Mouse (Mus musculus) midbrain, embryonic 12.5 days (tissue): ENCODE results near the gene Gad2. TPM values are rescaled to one million over a fixed set of nuclear protein-coding genes. Genes with fewer than 3 reads are reported as not detected.
"Not testable (repeated sequence)": the region's sequence is repeated elsewhere in the genome, so short reads cannot be mapped to it uniquely, and the experiment has no call there.

ENCODE experiments used
- ATAC-seq: fragments of 200-750 bp; cut with Nextera tagmentation; 2 replicates; pipeline ENCODE4 v1.8.0; 2017; ENCODE audit warnings: low read depth, moderate TSS enrichment, moderate library complexity; ENCODE audit not compliant: low FRiP score
- H3K27ac ChIP-seq: fragments of 300-500 bp; sonication (generic); replicated peaks from 2 replicates; pipeline ENCODE4 v1.5.1; 2016; ENCODE audit warnings: mild to moderate bottlenecking
- H3K27me3 ChIP-seq: fragments of 300-500 bp; sonication (generic); 2 replicates; pipeline ENCODE4 v1.6.1; 2016; ENCODE audit warnings: mild to moderate bottlenecking
- H3K36me3 ChIP-seq: fragments of 300-500 bp; sonication (generic); 2 replicates; pipeline ENCODE4 v1.6.1; 2016
- H3K4me1 ChIP-seq: fragments of 300-500 bp; sonication (generic); 2 replicates; pipeline ENCODE4 v1.6.1; 2016
- H3K4me2 ChIP-seq: fragments of 300-500 bp; sonication (generic); replicated peaks from 2 replicates; pipeline ENCODE4 v1.6.1; 2016; ENCODE audit warnings: mild to moderate bottlenecking, moderate library complexity
- H3K4me3 ChIP-seq: fragments of 300-500 bp; sonication (generic); 2 replicates; pipeline ENCODE4 v1.5.1; 2016; ENCODE audit warnings: mild to moderate bottlenecking
- H3K9ac ChIP-seq: fragments of 300-500 bp; sonication (generic); replicated peaks from 2 replicates; pipeline ENCODE4 v1.6.1; 2016; ENCODE audit warnings: mild to moderate bottlenecking, moderate library complexity
- H3K9me3 ChIP-seq: fragments of 300-500 bp; sonication (generic); 2 replicates; pipeline ENCODE4 v1.6.1; 2016; ENCODE audit warnings: mild to moderate bottlenecking
- WGBS: fragments of 180-500 bp; shearing (Covaris S2); methylation state at CpG from one replicate; pipeline ENCODE4 v1.1.7; 2016; 5-methylcytosine and 5-hydroxymethylcytosine counted together
- polyA plus RNA-seq: library from polyadenylated mRNA; unstranded; fragments of >200 nt; fragmentation: Nextera tagmentation; extraction: Ambion mirVana; gene quantifications from 2 replicates; pipeline ENCODE4 v1.2.1, GENCODE M21; 2016

The Gad2 gene
- 54.3 and 66.1 TPM in 2 replicates for polyA plus RNA-seq

DNA sequence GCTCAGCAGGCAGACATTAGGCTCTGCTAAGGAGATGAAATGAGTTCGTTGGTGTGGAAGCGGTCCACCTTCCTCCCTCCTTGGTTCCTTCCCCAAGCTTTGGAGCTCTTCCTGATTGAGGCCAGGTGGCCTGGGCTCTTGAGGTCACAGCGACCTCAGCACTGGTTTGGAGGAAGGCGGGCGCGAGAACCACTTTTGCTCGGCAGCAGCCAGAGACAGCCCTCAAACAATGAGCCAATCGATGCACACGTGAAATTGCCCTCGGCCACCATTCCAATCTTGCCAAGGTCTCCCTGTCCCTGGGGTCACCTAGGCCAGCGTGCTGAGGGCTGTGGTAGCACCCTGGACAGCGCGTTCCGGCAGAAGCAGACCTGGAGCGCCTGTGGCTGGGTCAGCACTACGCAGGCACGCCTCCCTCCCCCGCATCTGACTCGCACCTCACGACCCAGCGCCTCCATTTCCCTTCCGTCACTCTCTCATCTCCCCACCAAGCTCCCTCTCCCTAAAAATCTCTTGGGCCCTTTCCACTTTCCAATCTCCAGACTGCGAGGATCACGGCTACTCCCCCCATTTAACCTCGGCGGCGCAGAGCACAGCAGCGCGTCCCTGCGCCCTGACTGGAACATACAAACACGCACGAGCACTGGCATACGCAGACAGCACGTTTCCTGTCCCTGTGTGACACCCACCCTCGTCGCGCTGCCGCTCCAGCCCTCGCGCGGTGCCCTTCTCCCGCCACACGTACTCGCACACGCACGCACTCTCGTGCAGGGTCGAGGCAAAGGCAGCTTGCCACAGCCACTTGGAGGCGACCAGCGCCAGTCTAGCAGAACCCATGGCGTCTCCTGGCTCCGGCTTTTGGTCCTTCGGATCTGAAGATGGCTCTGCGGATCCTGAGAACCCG, at the start of gene Gad2:
TSS of gene Gad2 (plus strand) at position 378 of the 904 bp plus-strand sequence.
- peak within 1 kb of the TSS; percentile 67 for H3K4me2 ChIP-seq
- H3K27ac ChIP-seq = peak within 1 kb of the TSS; percentile 88
- no peaks in the 10 kb centered on the region for H3K36me3 ChIP-seq
- peaks cover 49% of the 10 kb centered on the region for H3K4me1 ChIP-seq
- H3K27me3 ChIP-seq = peaks cover 90% of the 10 kb centered on the region
- no peaks in the 10 kb centered on the region for H3K9me3 ChIP-seq
- H3K4me3 ChIP-seq = peak within 1 kb of the TSS; percentile 47
- ATAC-seq = peak; percentile 78
- WGBS = under 1% methylated on average over 47 of the region's 55 CpGs
- H3K9ac ChIP-seq = peak within 1 kb of the TSS; percentile 69

DNA sequence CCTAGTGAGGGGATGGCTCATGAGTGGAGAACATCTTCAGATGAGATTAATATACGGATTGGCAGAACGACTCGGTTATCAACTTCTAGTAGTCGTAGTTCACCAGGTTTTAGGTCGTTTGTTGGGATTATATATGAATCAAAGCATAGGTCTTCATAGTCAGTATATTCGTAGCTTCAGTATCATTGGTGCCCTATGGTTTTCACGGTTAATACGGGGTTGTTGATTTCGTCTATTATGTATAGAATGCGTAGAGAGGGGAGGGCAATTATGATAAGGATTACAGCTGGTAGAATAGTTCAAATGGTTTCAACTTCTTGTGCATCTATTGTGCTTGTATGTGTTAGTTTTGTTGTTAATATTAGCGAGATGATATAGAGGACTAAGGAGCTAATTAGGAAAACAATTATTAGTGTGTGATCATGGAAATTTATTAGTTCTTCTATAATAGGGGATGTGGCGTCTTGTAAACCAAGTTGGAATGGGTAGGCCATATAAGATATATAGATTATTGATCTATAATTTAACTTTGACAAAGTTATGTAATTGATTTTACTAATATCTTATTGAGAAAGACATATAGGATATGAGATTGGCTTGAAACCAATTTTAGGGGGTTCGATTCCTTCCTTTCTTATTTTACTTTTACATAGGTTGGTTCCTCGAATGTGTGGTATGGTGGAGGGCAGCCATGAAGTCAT, 34.4 kb upstream of the Gad2 start:
- ATAC-seq = peak; percentile 85
- H3K9me3 ChIP-seq, H3K36me3 ChIP-seq, H3K4me2 ChIP-seq, H3K27ac ChIP-seq, H3K27me3 ChIP-seq, H3K9ac ChIP-seq, H3K4me1 ChIP-seq, H3K4me3 ChIP-seq: not testable (repeated sequence)
- whole genome bisulfite sequencing = 87% methylated on average over 14 of the region's 14 CpGs

DNA sequence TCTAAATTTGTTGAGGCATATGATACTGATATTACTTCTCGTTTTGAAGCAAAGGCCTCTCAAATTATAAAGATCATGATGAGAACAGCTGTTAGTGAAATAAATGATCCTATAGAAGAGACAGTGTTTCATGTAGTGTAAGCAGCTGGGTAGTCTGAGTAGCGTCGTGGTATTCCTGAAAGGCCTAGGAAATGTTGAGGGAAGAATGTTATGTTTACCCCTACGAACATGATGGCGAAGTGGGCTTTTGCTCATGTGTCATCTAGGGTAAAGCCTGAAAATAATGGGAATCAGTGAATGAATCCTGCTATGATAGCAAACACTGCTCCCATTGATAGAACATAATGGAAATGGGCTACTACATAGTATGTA, 33.8 kb upstream of the Gad2 start:
- not testable (repeated sequence) for H3K27me3 ChIP-seq
- WGBS = 87% methylated on average over 5 of the region's 5 CpGs

DNA sequence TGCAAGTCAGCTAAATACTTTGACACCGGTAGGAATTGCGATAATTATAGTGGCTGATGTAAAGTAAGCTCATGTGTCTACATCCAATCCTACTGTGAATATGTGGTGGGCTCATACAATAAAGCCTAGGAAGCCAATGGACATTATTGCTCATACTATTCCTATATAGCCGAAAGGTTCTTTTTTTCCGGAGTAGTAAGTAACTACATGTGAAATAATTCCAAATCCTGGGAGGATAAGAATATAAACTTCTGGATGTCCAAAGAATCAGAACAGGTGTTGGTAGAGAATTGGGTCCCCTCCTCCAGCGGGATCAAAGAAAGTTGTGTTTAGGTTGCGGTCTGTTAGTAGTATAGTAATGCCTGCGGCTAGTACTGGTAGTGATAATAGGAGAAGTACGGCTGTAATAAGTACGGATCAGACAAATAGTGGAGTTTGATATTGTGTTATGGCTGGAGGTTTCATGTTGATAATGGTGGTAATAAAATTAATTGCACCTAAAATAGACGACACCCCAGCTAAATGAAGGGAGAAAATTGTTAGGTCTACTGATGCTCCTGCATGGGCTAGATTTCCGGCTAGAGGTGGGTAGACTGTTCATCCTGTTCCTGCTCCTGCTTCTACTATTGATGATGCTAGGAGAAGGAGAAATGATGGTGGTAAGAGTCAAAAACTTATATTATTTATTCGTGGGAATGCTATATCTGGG, 33.2 kb upstream of the Gad2 start:
- not testable (repeated sequence) for H3K36me3 ChIP-seq, H3K4me1 ChIP-seq, H3K27me3 ChIP-seq, H3K9ac ChIP-seq, H3K27ac ChIP-seq, H3K9me3 ChIP-seq, H3K4me2 ChIP-seq, H3K4me3 ChIP-seq
- ATAC-seq = peak; percentile 94
- 75% methylated on average over 12 of the region's 12 CpGs for WGBS

More for the DNA sequence above, 33.8 kb upstream of the Gad2 start:
- not testable (repeated sequence) for H3K4me3 ChIP-seq, H3K36me3 ChIP-seq, H3K4me2 ChIP-seq, H3K27ac ChIP-seq, H3K4me1 ChIP-seq, H3K9me3 ChIP-seq, H3K9ac ChIP-seq
- ATAC-seq = peak; percentile 42

DNA sequence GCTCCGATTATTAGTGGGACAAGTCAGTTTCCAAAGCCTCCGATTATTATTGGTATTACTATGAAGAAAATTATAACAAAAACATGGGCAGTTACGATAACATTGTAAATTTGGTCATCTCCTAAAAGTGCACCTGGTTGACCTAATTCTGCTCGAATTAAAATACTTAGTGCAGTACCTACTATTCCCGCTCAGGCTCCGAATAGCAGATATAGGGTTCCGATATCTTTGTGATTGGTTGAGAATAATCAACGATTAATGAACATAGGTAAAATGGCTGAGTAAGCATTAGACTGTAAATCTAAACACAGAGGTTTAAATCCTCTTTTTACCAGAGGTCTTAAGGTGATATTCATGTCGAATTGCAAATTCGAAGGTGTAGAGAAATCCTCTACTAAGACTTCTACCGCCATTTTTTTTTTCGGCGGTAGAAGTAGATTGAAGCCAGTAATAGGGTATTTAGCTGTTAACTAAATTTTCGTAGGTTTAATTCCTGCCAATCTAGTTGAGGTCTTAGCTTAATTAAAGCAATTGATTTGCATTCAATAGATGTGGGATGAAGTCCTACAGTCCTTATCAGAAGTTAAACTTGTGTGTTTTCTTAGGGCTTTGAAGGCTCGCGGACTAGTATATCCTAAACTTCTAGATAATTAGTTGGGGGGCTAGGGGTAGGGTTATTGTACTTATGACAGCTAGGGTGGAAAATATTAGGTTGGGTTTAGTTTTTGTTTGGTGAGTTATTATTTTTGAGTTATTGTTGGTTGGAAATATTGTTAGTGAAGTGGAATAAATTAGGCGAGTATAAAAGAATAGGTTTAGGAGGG, 32.4 kb upstream of the Gad2 start:
- not testable (repeated sequence) for H3K4me1 ChIP-seq, H3K27ac ChIP-seq, H3K9me3 ChIP-seq, H3K4me3 ChIP-seq, H3K36me3 ChIP-seq, H3K9ac ChIP-seq, H3K4me2 ChIP-seq, H3K27me3 ChIP-seq
- peak; percentile 92 for ATAC-seq
- WGBS = 90% methylated on average over 17 of the region's 17 CpGs

DNA sequence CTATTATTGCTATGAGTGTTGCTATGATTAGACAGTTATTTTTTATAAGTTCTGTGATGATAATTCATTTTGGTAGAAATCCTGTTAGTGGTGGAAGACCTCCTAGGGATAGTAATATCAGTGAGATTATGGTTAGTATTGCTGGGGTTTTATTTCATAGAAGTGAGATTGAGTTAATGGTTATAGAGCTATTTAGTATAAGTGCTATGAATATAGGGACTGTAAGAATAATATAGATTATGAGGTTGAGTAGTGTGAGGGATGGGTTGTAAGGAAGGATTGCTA, 31.9 kb upstream of the Gad2 start:
- H3K27me3 ChIP-seq = no peaks in the 10 kb centered on the region
- ATAC-seq = no peak

DNA sequence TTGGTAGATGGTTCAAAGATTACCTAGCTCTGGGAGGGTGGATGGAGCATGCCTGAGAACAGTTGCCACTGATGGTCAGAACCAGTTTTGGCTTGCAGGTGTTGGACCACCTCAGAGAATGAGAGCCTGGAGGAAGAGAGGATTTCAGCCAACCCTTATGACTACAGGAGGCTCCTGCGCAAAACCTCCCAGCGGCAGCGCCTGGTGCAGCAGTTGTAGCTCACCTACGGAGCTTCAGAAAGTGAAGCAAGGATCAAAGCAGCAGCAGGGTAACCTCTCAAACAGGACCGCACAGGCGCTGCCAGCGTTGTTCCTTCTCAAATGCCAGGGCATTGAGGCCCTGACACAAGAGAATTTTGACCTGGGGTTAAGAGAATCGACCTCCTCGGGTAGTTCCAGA, 4.1 kb upstream of the Gad2 start:
- H3K4me1 ChIP-seq = peaks cover 37% of the 10 kb centered on the region
- H3K9me3 ChIP-seq = no peaks in the 10 kb centered on the region
- no peak for ATAC-seq
- H3K27me3 ChIP-seq = peaks cover 63% of the 10 kb centered on the region
- no peak overlapping the region for H3K27ac ChIP-seq
- H3K4me3 ChIP-seq = no peak overlapping the region
- no peak overlapping the region for H3K9ac ChIP-seq
- no peaks in the 10 kb centered on the region for H3K36me3 ChIP-seq
- H3K4me2 ChIP-seq = no peak overlapping the region
- 2% methylated on average over 9 of the region's 9 CpGs for WGBS

More for the DNA sequence above, 31.9 kb upstream of the Gad2 start:
- Histone ChIP-seq H3K27ac (no peak overlapping the region), H3K9me3 (no peaks in the 10 kb centered on the region), H3K4me1 (no peaks in the 10 kb centered on the region), H3K4me2 (no peak overlapping the region), H3K36me3 (no peaks in the 10 kb centered on the region), H3K9ac (no peak overlapping the region), H3K4me3 (no peak overlapping the region)

DNA sequence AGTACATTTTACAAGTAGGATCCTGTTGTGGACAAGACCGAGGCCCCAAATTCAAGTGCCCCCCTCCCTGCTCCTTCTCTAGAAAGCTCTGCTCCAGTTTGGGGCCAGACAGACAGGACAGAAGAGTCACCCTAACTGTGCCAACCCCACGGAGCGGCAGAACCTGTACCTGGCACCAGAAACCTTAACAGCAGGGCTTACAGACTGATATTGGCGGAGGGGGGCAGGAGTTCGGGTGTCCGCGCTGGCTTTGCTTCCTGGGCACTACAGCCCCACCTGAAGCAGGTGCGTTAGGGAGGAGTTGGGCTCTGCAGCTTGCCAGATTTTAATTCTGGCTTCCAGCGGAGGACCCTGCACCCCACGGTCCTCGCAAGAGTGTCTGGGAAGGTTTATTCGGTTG, 2.6 kb upstream of the Gad2 start:
- Histone ChIP-seq H3K27me3 (peaks cover 78% of the 10 kb centered on the region), H3K4me2 (peak overlapping the region; percentile 33), H3K4me1 (peaks cover 49% of the 10 kb centered on the region), H3K36me3 (no peaks in the 10 kb centered on the region), H3K9ac (no peak overlapping the region), H3K9me3 (no peaks in the 10 kb centered on the region), H3K4me3 (no peak overlapping the region), H3K27ac (peak overlapping the region; percentile 52)
- WGBS = 2% methylated on average over 12 of the region's 12 CpGs
- ATAC-seq = no peak

DNA sequence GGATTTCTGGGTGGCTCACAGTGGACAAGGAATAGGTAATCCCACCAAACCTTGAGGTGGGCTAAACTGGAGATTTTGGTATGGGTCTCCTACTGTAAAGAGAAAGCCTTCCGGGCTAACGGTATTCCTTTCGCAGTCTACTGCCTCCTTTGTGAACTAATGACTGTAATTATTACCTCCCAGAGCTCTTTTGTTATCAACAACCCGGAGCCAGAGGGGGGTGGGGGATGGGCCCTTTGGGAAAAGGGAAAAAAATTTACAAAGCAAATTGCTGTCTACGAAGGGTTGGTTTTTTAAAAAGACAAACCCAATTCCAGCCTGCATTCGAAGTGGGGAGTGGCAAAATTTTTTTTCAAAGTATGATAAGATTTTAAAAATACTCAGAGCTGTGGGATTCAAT, 2.0 kb upstream of the Gad2 start:
- Histone ChIP-seq H3K4me3 (no peak overlapping the region), H3K9ac (no peak overlapping the region), H3K4me2 (peak overlapping the region; percentile 33), H3K27ac (peak overlapping the region; percentile 52), H3K9me3 (no peaks in the 10 kb centered on the region), H3K4me1 (peaks cover 49% of the 10 kb centered on the region), H3K27me3 (peaks cover 83% of the 10 kb centered on the region), H3K36me3 (no peaks in the 10 kb centered on the region)
- ATAC-seq = no peak
- under 1% methylated on average over 6 of the region's 6 CpGs for WGBS

DNA sequence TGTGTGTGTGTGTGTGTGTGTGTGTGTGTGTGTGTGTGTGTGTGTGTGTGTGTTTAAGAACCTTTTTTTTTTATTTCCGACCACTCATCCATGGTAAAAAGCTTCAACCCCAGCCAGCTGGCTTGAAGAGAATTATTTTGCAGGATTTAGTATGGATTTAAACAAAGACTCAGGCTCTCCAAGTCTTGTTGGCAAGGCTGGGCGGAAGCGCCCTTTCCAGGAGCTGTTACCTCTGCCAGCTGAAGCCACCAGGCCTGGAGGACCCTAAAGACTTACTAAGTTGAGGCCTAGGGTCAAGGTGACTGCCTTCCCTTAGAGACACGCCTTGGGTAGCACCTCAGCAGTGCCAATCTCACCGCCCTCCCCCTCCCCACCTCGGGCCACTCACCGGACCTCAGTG, 1.5 kb upstream of the Gad2 start:
- Histone ChIP-seq H3K9ac (no peak overlapping the region; the same call in 1 of the 2 replicates), H3K27ac (peak overlapping the region; percentile 88), H3K4me3 (0 out of 2 replicates have a peak overlapping the region, but pooled peaks have one; percentile 47), H3K4me2 (peak overlapping the region; percentile 67), H3K27me3 (peaks cover 88% of the 10 kb centered on the region), H3K36me3 (no peaks in the 10 kb centered on the region), H3K9me3 (no peaks in the 10 kb centered on the region), H3K4me1 (peaks cover 49% of the 10 kb centered on the region)
- ATAC-seq = no peak
- WGBS = under 1% methylated on average over 7 of the region's 7 CpGs

DNA sequence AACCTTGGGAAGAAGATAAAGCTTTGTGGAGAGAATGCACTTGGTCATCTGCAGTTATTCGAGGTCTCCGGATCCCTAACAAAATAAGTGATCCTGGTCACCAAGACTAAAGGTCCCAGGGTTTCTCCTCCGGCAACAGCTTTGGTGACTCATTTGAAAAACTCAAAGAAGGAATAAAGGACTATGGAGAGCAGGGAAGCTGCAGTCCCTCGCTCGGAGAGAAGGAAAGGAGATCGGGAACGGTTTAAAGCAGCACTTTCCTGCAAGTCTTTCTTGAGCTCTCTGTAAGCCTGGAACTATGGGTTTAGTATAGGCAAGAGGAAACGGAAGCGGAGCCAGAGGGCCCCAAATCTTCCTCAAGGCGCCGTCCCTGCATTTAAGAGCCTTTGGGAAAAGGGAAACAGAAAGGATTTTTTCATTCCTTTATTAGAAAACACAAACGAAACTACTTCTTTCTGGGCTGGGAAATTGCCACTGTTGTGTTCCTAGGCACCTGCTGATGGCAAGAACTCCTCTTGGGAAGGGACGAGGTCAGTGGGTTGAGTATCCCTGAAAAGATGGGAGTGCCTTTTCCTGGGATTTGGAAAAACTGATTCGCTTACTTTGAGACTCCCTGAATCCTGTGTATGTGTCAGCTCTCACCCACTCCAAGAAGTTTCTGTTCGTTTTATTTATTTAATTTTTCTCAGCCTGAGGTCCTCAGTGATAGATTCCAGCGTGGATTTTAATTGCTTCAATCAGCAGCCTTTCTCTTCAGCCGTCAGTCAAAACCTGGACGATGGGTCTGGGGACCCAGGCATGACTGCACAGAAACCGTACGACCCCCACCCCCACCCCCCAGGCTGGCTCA, 802 bp upstream of the Gad2 start:
- no peaks in the 10 kb centered on the region for H3K36me3 ChIP-seq
- peak overlapping the region; percentile 67 for H3K4me2 ChIP-seq
- ATAC-seq = no peak; the same call in 1 of the 2 replicates
- no peaks in the 10 kb centered on the region for H3K9me3 ChIP-seq
- peaks cover 49% of the 10 kb centered on the region for H3K4me1 ChIP-seq
- peak overlapping the region; percentile 69 for H3K9ac ChIP-seq
- 2% methylated on average over 20 of the region's 20 CpGs for WGBS
- H3K4me3 ChIP-seq = peak overlapping the region; percentile 47
- peaks cover 92% of the 10 kb centered on the region for H3K27me3 ChIP-seq
- H3K27ac ChIP-seq = peak overlapping the region; percentile 88
